Mouse (Mus musculus) embryonic facial prominence, embryonic 12.5 days (tissue): Measurements from ENCODE around the gene Rnf39. TPM values are rescaled to one million over a fixed set of nuclear protein-coding genes. Genes with fewer than 3 reads are reported as not detected.

Source experiments
- ATAC-seq: fragments of 200-750 bp; cut with Nextera tagmentation; 2 replicates; pipeline ENCODE4 v1.8.0; 2017; ENCODE audit not compliant: insufficient number of reproducible peaks, insufficient read depth, low FRiP score, low TSS enrichment
- H3K27ac ChIP-seq: fragments of 300-500 bp; sonication (generic); 2 replicates; pipeline ENCODE4 v1.5.1; 2016; ENCODE audit warnings: mild to moderate bottlenecking
- H3K27me3 ChIP-seq: fragments of 300-500 bp; sonication (generic); 2 replicates; pipeline ENCODE4 v1.6.1; 2016; ENCODE audit warnings: mild to moderate bottlenecking, moderate library complexity
- H3K36me3 ChIP-seq: fragments of 300-500 bp; sonication (generic); 2 replicates; pipeline ENCODE4 v1.6.1; 2016; ENCODE audit warnings: mild to moderate bottlenecking
- H3K4me1 ChIP-seq: fragments of 300-500 bp; sonication (generic); 2 replicates; pipeline ENCODE4 v1.6.1; 2016
- H3K4me2 ChIP-seq: fragments of 300-500 bp; sonication (generic); replicated peaks from 2 replicates; pipeline ENCODE4 v1.6.1; 2016; ENCODE audit warnings: mild to moderate bottlenecking, moderate library complexity
- H3K4me3 ChIP-seq: fragments of 300-500 bp; sonication (generic); 2 replicates; pipeline ENCODE4 v1.5.1; 2016; ENCODE audit warnings: mild to moderate bottlenecking
- H3K9ac ChIP-seq: fragments of 300-500 bp; sonication (generic); 2 replicates; pipeline ENCODE4 v1.6.1; 2016; ENCODE audit warnings: mild to moderate bottlenecking, moderate library complexity
- H3K9me3 ChIP-seq: fragments of 300-500 bp; sonication (generic); 2 replicates; pipeline ENCODE4 v1.6.1; 2016; ENCODE audit warnings: mild to moderate bottlenecking, moderate library complexity
- whole genome bisulfite sequencing: fragments of 180-500 bp; shearing (Covaris S2); methylation state at CpG from one replicate; pipeline ENCODE4 v1.1.7; 2016; 5-methylcytosine and 5-hydroxymethylcytosine counted together
- polyA plus RNA-seq: library from polyadenylated mRNA; unstranded; fragments of >200 nt; fragmentation: Nextera tagmentation; extraction: Ambion mirVana; gene quantifications from 2 replicates; pipeline ENCODE4 v1.2.1, GENCODE M21; 2016

The Rnf39 gene
- polyA plus RNA-seq, 1 experiment from 2014 or later = 0.41 TPM

DNA sequence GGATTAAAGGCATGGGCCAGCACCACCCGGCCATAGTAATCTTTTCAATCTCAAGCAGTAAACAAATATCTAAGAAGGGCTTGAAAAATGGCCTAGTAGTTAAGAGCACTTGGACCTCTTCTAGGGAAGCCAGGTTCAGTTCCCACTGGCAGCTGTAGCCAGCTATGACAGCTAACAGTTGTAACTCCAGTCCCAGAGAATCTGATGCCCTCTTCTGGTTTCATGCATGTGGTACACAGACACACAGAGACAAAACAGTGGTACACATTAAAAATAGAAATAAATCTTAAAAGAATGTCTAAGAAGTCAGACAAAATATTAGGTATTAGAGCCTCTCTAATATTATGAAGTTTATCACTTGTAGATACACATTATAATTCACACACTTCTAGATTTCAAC lies 18.4 kb downstream of the Rnf39 start:
- H3K4me1 ChIP-seq = peaks cover 4% of the 10 kb centered on the region; the same call in 1 of the 2 replicates
- H3K36me3 ChIP-seq = peaks cover 8% of the 10 kb centered on the region; the same call in 1 of the 2 replicates
- H3K27me3 ChIP-seq = no peaks in the 10 kb centered on the region
- H3K4me3 ChIP-seq = no peak overlapping the region
- ATAC-seq = no peak
- no peaks in the 10 kb centered on the region for H3K9me3 ChIP-seq
- no peak overlapping the region for H3K4me2 ChIP-seq
- H3K27ac ChIP-seq = no peak overlapping the region
- no peak overlapping the region for H3K9ac ChIP-seq
- WGBS = 73% methylated on average over 1 of the region's 1 CpGs

DNA sequence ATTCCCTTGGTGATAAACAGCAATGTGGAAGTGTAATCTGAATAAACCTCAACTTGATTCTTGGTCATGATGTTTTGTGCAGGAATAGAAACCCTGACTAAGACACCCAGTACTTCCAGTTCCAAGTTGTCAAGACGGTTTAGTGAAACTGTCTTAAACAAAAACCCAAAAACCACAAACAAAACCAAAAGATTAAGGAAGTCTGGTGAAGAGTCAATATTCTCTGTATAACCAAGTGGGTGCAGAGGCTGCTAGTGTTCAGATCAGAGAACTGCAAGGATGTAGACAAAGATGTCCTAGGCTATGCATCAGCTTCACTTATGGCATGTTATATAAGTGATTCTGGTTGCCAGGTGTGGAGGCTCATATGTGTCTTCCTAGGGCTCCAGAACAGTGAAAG lies 24.2 kb downstream of the Rnf39 start:
- Histone ChIP-seq H3K4me1 (no peaks in the 10 kb centered on the region), H3K4me2 (no peak overlapping the region), H3K36me3 (no peaks in the 10 kb centered on the region), H3K4me3 (no peak overlapping the region), H3K27ac (no peak overlapping the region), H3K9me3 (no peaks in the 10 kb centered on the region), H3K9ac (no peak overlapping the region), H3K27me3 (no peaks in the 10 kb centered on the region)
- WGBS = 66% methylated on average over 1 of the region's 1 CpGs
- no peak for ATAC-seq

DNA sequence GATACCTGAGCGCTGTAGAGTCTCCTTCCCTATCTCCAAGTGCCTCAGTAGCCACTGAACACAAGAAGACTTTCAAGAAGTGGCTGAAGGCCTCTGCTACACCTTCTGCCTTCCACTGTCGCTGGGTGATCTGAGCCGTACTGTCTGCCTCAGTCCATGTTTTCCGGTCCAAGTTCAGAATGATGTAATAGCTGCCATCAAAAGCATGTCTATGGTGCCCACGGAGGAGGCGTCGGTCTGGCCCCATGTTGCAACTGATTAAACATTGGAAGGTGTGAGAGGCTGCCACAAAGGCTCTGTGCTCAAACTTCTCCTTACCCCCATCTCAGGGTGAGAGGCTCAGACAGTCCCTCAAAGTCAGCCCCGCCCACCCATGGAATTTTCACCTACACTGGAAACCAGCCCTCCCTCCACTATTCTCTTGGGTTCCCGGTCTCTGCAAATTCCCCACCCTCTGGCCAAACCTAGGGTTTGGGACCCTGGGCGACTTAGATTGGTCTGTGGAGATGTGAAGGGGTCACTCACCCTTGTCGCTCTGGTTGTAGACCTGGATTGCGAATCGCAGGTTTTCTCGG lies 27.7 kb downstream of the Rnf39 start:
- H3K27me3 ChIP-seq = no peaks in the 10 kb centered on the region
- H3K27ac ChIP-seq = no peak overlapping the region
- no peak for ATAC-seq
- no peak overlapping the region for H3K9ac ChIP-seq
- H3K4me1 ChIP-seq = no peaks in the 10 kb centered on the region
- H3K36me3 ChIP-seq = no peaks in the 10 kb centered on the region
- H3K4me2 ChIP-seq = no peak overlapping the region
- no peak overlapping the region for H3K4me3 ChIP-seq
- 84% methylated on average over 14 of the region's 14 CpGs for WGBS
- H3K9me3 ChIP-seq = no peaks in the 10 kb centered on the region

DNA sequence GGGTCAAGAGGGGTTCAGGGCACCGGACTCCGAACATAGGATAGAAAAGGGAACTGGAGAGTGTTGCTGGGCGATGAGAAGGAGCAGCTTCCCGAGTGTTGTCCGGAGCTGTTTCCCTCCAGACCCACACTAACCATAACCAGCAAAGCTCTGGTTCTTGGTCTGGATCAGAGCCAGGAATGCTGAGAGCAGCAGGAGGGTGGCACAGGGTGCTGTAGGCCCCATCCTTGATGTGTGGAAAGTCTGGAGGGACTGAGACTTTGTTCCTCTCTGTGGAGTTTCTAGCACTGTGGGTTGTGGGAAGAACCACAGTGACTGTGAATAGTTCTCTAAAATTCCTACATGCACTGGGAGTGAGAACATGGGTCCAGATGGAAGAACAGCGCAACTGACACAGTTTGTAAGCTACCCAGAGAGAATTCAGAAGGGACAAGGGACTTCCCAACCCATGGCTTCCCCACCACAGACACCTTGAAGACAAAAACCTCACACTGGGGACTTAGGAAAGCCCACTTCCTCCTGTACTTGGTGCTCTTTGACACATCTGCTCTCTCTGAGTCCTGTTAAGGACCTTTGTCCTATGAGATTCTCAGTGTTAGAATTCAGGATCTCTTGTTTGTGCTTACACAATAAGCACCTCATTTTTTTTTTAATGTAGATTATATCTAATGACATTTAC lies 28.6 kb downstream of the Rnf39 start:
- Histone ChIP-seq H3K4me1 (no peaks in the 10 kb centered on the region), H3K4me2 (no peak overlapping the region), H3K27ac (no peak overlapping the region), H3K9me3 (no peaks in the 10 kb centered on the region), H3K4me3 (no peak overlapping the region), H3K36me3 (no peaks in the 10 kb centered on the region), H3K27me3 (no peaks in the 10 kb centered on the region), H3K9ac (no peak overlapping the region)
- no peak for ATAC-seq
- 88% methylated on average over 6 of the region's 6 CpGs for WGBS

DNA sequence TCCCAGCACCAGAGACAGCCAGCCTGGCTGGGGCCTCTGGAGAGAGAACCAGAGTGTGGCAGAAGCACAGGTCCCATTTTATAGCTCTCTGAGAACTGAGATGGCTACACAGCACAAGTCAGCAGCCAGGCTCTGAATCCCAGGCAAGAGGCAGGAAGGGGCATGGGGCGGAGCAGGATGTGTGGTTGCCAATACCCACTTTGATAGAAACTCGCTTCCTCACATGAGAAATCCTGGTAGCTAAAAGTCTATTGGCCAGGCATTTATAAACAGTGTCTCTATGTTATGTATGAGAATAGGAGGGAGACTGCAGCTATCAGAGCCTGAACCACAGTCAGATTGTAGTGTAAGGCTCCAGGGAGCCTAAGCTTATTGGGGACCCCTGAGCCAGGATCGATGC lies 30.1 kb downstream of the Rnf39 start:
- 80% methylated on average over 3 of the region's 3 CpGs for WGBS
- Histone ChIP-seq H3K9ac (no peak overlapping the region), H3K4me1 (no peaks in the 10 kb centered on the region)

DNA sequence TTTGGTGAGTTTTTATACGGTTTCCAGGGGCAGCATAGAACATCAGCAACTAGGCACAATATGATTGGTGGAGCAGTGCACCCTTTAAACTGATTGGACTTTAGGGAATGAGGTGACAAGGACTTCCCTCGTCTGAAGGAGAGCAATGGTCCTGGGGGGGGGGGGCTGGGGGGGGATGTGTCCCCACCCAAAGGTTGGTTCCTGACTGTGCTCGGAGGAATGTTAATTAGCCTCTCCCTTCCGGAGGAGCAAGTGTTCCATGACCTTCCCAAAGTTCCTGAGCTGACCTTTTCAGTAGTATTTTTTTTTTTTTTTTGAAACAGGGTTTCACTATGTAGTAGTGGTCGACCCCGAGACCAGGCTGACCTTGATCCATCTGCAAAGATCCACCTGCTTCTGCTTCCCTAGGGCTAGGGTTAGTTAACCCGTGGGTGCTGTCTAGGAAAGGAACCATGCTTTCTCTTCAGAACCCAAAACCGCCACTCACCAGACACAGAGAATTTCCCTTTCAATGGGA lies 30.6 kb downstream of the Rnf39 start:
- 62% methylated on average over 8 of the region's 8 CpGs for WGBS
- H3K36me3 ChIP-seq = no peaks in the 10 kb centered on the region
- no peak overlapping the region for H3K27ac ChIP-seq
- H3K4me2 ChIP-seq = no peak overlapping the region
- no peak overlapping the region for H3K9ac ChIP-seq
- ATAC-seq = no peak
- H3K9me3 ChIP-seq = no peaks in the 10 kb centered on the region
- H3K27me3 ChIP-seq = no peaks in the 10 kb centered on the region
- H3K4me1 ChIP-seq = no peaks in the 10 kb centered on the region
- no peak overlapping the region for H3K4me3 ChIP-seq

More for the DNA sequence above, 30.1 kb downstream of the Rnf39 start:
- no peak for ATAC-seq
- H3K27me3 ChIP-seq = no peaks in the 10 kb centered on the region
- H3K27ac ChIP-seq = no peak overlapping the region
- H3K36me3 ChIP-seq = no peaks in the 10 kb centered on the region
- no peak overlapping the region for H3K4me3 ChIP-seq
- no peaks in the 10 kb centered on the region for H3K9me3 ChIP-seq
- H3K4me2 ChIP-seq = no peak overlapping the region

DNA sequence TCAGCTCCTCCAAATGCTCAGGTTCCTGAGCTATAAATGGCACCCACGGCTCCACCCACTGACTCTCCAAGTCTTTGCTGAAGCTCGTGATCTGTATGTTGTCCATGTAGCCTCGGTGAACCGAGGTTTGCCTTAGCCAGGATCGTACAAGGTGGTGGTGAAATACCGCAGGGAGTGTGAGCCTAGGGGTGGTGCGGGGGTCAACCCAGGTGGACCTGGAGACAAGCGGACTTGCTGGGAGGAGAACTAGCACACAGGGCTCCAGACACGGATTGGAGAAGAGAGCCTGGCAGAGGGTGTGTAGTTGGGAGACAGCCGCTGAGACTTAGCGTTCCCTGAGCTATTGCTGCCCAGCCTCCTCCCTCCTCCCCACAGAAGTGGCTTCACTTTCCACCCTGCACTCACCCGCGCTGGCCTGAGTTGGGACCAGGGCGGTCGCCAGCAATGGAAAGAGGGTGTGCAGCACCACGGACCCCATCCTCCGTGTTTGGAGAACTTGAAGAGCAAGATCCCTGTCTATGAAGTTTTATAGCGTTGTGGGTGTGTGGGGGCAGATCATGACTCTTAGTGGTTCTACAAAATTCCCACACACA lies 38.6 kb downstream of the Rnf39 start, which contains the start of gene 2410137M14Rik:
Gene 2410137M14Rik, minus strand, starts transcription at position 17 of the 593 bp plus-strand sequence.
- Histone ChIP-seq H3K27me3 (peaks cover 15% of the 10 kb centered on the region; the same call in 1 of the 2 replicates), H3K27ac (no peak within 1 kb of the TSS), H3K36me3 (no peaks in the 10 kb centered on the region), H3K9me3 (no peaks in the 10 kb centered on the region), H3K9ac (no peak within 1 kb of the TSS), H3K4me3 (0 out of 2 replicates have a peak within 1 kb of the TSS, but pooled peaks have one; percentile 15), H3K4me1 (peaks cover 8% of the 10 kb centered on the region; the same call in 1 of the 2 replicates), H3K4me2 (peak within 1 kb of the TSS; percentile 32)
- no peak; the same call in 1 of the 2 replicates for ATAC-seq
- 13% methylated on average over 18 of the region's 18 CpGs for WGBS

DNA sequence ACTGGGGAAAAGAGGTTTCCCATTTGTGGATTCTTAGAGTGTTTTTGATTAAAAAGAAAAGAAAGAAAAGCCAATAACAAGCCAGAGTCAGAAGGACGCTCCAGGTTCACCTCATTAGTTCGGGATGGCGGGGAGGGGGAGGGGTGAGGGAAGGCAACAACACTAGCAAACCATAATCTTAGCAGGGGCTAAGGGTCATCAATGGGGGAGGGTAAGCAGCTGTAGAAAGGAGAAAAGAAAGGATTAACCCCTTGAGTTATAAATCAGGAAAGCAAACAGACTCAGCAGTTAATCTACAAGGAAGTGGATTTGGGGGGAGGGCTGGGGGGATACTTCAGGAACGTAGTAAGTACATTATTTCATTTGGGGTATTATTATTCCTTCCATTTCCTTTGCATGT lies 39.1 kb downstream of the Rnf39 start:
- no peak for ATAC-seq
- H3K36me3 ChIP-seq = no peaks in the 10 kb centered on the region
- peak overlapping the region; percentile 32; the same call in 1 of the 2 replicates for H3K4me2 ChIP-seq
- peaks cover 19% of the 10 kb centered on the region; the same call in 1 of the 2 replicates for H3K27me3 ChIP-seq
- no peaks in the 10 kb centered on the region for H3K9me3 ChIP-seq
- peaks cover 8% of the 10 kb centered on the region; the same call in 1 of the 2 replicates for H3K4me1 ChIP-seq
- H3K27ac ChIP-seq = no peak overlapping the region
- 0 out of 2 replicates have a peak overlapping the region, but pooled peaks have one; percentile 15 for H3K4me3 ChIP-seq
- 6% methylated on average over 4 of the region's 4 CpGs for WGBS
- H3K9ac ChIP-seq = no peak overlapping the region

DNA sequence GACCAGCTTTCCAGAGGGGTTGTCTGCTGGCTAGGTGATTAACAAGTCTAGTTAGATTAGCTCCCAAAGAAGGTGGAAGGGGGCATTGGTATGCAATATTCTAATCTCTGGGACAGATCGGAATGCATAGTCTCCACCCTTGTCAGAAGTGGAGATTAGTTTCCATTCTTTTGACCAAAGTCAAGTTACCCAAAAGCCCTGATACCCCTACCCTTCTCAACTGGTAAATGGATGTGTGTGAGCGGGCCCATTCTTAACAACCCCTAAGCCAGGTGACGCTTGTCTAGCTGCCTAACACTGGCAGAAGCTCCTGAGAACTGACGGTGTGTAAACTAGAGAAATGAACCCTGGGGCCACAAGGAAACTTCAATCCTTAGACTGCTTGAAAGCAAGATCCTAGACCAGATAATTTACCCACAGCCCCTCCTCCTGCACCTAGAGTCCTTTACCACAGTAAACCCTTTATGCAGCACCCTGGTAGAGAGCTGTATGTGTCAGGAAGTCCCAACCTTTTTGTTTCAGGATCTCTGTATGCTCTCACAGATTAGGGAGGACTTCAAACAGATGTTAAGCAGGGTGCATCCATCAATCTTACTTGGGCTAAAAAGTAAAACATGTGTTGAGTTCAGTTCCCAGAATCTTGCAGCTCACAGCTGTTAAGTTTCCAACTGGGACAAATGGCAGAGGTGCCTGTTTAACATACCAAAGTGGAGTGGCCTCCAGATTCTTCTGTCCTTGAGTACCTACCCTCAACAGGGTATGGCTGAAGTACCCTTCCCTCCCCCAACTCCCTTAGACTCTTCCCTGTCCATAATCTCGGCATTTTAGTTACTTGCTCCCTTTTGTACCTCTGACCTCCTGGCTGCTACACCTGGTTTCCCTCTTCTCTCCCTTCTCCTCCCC lies 39.8 kb downstream of the Rnf39 start:
- Histone ChIP-seq H3K4me1 (peaks cover 8% of the 10 kb centered on the region; the same call in 1 of the 2 replicates), H3K4me3 (no peak overlapping the region), H3K27me3 (peaks cover 24% of the 10 kb centered on the region), H3K27ac (no peak overlapping the region), H3K36me3 (no peaks in the 10 kb centered on the region), H3K9ac (no peak overlapping the region), H3K9me3 (no peaks in the 10 kb centered on the region), H3K4me2 (no peak overlapping the region)
- ATAC-seq = no peak
- 28% methylated on average over 5 of the region's 5 CpGs for WGBS

DNA sequence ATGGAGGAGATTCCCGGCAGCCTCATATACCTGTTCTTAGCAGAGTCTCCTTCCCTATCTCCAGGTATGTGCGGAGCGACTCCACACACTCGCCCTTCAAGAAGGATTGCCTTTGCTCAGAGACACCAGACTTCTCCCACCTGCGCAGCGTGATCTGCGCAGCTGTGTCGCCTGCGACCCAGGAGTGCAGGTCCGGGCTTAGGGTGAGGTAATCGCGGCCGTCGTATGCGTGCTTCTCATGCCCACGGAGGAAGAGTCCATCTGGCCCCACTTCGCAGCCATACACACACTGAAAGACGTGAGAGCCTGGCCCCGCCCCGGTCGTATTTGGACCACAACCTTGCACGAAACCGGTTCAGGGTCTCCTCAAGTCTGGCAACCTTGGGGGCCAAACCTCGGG lies 45.8 kb downstream of the Rnf39 start:
- Histone ChIP-seq H3K27me3 (peaks cover 29% of the 10 kb centered on the region), H3K4me1 (peaks cover 4% of the 10 kb centered on the region; the same call in 1 of the 2 replicates), H3K4me2 (peak overlapping the region; percentile 36), H3K4me3 (peak overlapping the region; percentile 21), H3K27ac (no peak overlapping the region), H3K9ac (no peak overlapping the region), H3K9me3 (no peaks in the 10 kb centered on the region), H3K36me3 (no peaks in the 10 kb centered on the region)
- ATAC-seq = no peak
- 4% methylated on average over 24 of the region's 24 CpGs for WGBS

DNA sequence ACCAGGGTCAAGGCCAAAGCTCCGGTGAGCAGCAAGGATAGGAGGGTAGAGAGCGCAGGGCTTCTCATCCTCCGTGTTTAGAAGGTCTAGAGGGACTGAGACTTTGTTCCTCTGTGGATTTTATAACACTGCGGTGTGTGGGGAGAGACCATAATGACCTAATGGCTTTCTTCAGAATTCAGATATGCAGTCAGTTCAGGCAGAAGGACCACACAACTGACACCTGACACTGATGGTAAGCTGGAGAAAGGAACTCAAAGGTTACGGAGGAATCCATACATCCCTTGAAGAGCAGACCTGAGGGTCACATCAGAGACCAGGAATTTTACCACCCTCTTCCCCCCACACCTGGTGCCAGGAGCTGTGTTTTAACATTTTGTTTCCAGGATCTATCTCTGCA lies 46.7 kb downstream of the Rnf39 start, which contains the start of gene H2-M5:
Gene H2-M5, minus strand, starts transcription at position 101 of the 400 bp plus-strand sequence.
- Histone ChIP-seq H3K27ac (no peak within 1 kb of the TSS), H3K4me3 (peak within 1 kb of the TSS; percentile 21), H3K4me1 (peaks cover 4% of the 10 kb centered on the region; the same call in 1 of the 2 replicates), H3K9me3 (no peaks in the 10 kb centered on the region), H3K36me3 (no peaks in the 10 kb centered on the region), H3K27me3 (peaks cover 29% of the 10 kb centered on the region), H3K9ac (no peak within 1 kb of the TSS), H3K4me2 (peak within 1 kb of the TSS; percentile 36)
- ATAC-seq = no peak
- 20% methylated on average over 5 of the region's 5 CpGs for WGBS
